Mouse (Mus musculus): ENCODE data around the gene Zfp14. TPM values are rescaled to one million over a fixed set of nuclear protein-coding genes. Genes with fewer than 3 reads are reported as not detected.

The Zfp14 gene
- total RNA-seq (2023) = 4.2 TPM

GRCm38 (mm10) chr7:30050882-30051548 lies at the start of gene Zfp14:
TSS of gene Zfp14 (minus strand) at chr7:30051380.

GRCm38 (mm10) chr7:30094646-30095429 lies 43.7 kb upstream of the Zfp14 start, which contains the start of gene Zfp260:
TSS of gene Zfp260 (plus strand) at chr7:30094777.

GRCm38 (mm10) chr7:30090092-30090969 lies 39.2 kb upstream of the Zfp14 start, which contains the start of the genes Gm26920 and Zfp566:
TSS of gene Gm26920 (minus strand) at chr7:30090410.
TSS of gene Zfp566 (minus strand) at chr7:30090527.

GRCm38 (mm10) chr7:30072146-30073028 lies 21.2 kb upstream of the Zfp14 start, which contains the start of gene Zfp82:
TSS of gene Zfp82 (minus strand) at chr7:30072900.

Other genes with a start within 250 kb of the Zfp14 start
- gene Zfp790, start 235.3 kb downstream of the Zfp14 start, total RNA-seq (2023) = 11.5 TPM
- 6.5 TPM for gene Zfp940, start 197.7 kb downstream of the Zfp14 start, total RNA-seq (2023)
- 14.4 TPM for gene Zfp420, start 191.4 kb downstream of the Zfp14 start, total RNA-seq (2023)
- gene Zfp27, start 144.8 kb downstream of the Zfp14 start, total RNA-seq (2023) = 8.4 TPM
- 3.9 TPM for gene Zfp383, start 143.2 kb downstream of the Zfp14 start, total RNA-seq (2023)
- 16.0 TPM for gene Zfp74, start 97.3 kb downstream of the Zfp14 start, total RNA-seq (2023)
- 12.5 TPM for gene Zfp568, start 67.4 kb downstream of the Zfp14 start, total RNA-seq (2023)
- gene Zfp82, start 21.5 kb upstream of the Zfp14 start, total RNA-seq (2023) = 7.4 TPM
- not detected for gene Gm26920, start 39.0 kb upstream of the Zfp14 start, total RNA-seq (2023)
- 13.1 TPM for gene Zfp566, start 39.1 kb upstream of the Zfp14 start, total RNA-seq (2023)
- gene Zfp260, start 43.4 kb upstream of the Zfp14 start, total RNA-seq (2023) = 58.2 TPM
- gene Zfp382, start 70.6 kb upstream of the Zfp14 start, total RNA-seq (2023) = 14.2 TPM
- gene Zfp146, start 118.4 kb upstream of the Zfp14 start, total RNA-seq (2023) = 41.8 TPM
- not detected for gene Cox7a1, start 132.8 kb upstream of the Zfp14 start, total RNA-seq (2023)
- gene Capns1, start 147.4 kb upstream of the Zfp14 start, total RNA-seq (2023) = 114 TPM
- gene Polr2i, start 180.6 kb upstream of the Zfp14 start, total RNA-seq (2023) = 27.1 TPM
- 22.8 TPM for gene Tbcb, start 180.9 kb upstream of the Zfp14 start, total RNA-seq (2023)
- gene Ovol3, start 184.3 kb upstream of the Zfp14 start, total RNA-seq (2023) = not detected
- gene Thap8, start 228.7 kb upstream of the Zfp14 start, total RNA-seq (2023) = 1.4 TPM
- 5.0 TPM for gene Wdr62, start 229.0 kb upstream of the Zfp14 start, total RNA-seq (2023)
- gene Clip3, start 240.3 kb upstream of the Zfp14 start, total RNA-seq (2023) = not detected